Mouse (Mus musculus) hematopoietic stem cell, adult 5-6 weeks (primary cell): ENCODE measurements around the gene Tssk4. TPM values are rescaled to one million over a fixed set of nuclear protein-coding genes. Genes with fewer than 3 reads are reported as not detected.

ENCODE experiments used
- ATAC-seq, 2 experiments: fragments of 125-278 bp in 1 of 2; replicated peaks in 1 of 2; 2 replicates each; pipeline ENCODE4 v1.8.0; 2016 to 2017; ENCODE audit warnings: inconsistent platforms in 2 of 2, mild to moderate bottlenecking in 2 of 2, moderate number of reproducible peaks in 2 of 2, low read depth in 1 of 2, moderate TSS enrichment in 1 of 2; ENCODE audit not compliant: low FRiP score in 2 of 2, poor library complexity in 2 of 2, severe bottlenecking in 2 of 2, insufficient read depth in 1 of 2, low TSS enrichment in 1 of 2
- total RNA-seq: library from RNA; stranded (forward); fragments of 172-1452, 232-1000 nt; gene quantifications from 2 replicates; pipeline ENCODE4 v1.2.3, GENCODE M21; 2017

Gene Tssk4
- total RNA-seq, 1 experiment from 2014 or later, result 0.40 TPM

GRCm38 (mm10) chr14:55637795-55638194 is 12.2 kb upstream of the Tssk4 start, which contains the start of gene Gm49378:
Gene Gm49378 (minus strand): TSS chr14:55637895.
- no peak for ATAC-seq

- no peak for ATAC-seq
Measured at GRCm38 (mm10) chr14:55640816-55641215, 9.2 kb upstream of the Tssk4 start.

- no peak for ATAC-seq
Measured at GRCm38 (mm10) chr14:55641291-55641690, 8.7 kb upstream of the Tssk4 start.

GRCm38 (mm10) chr14:55642679-55643059 is 7.3 kb upstream of the Tssk4 start:
- no peak for ATAC-seq

GRCm38 (mm10) chr14:55643060-55643907 is 6.7 kb upstream of the Tssk4 start, which contains the start of gene Tm9sf1:
Gene Tm9sf1 (minus strand): TSS chr14:55643806.
- ATAC-seq, result peak; percentile 40 to 84

- peak in 1 of 2 experiments; percentile 19; a peak in 2 of 4 replicates for ATAC-seq
Measured at GRCm38 (mm10) chr14:55644261-55644888, 5.6 kb upstream of the Tssk4 start.

- ATAC-seq, result no peak
Measured at GRCm38 (mm10) chr14:55651528-55651927, 1.5 kb downstream of the Tssk4 start.

- ATAC-seq, result no peak
Measured at GRCm38 (mm10) chr14:55656935-55657334, 7.0 kb downstream of the Tssk4 start.

- no peak for ATAC-seq
Measured at GRCm38 (mm10) chr14:55658011-55658410, 8.0 kb downstream of the Tssk4 start.

GRCm38 (mm10) chr14:55659960-55660573 is 10.1 kb downstream of the Tssk4 start, which contains the start of gene Mdp1:
Gene Mdp1 (minus strand): TSS chr14:55660508.
- ATAC-seq, result peak; percentile 91 to 97

- 0 out of 4 replicates have a peak, but pooled peaks of 1 of the 2 experiments have one; percentile 8 for ATAC-seq
Measured at GRCm38 (mm10) chr14:55660636-55661035, 10.7 kb downstream of the Tssk4 start.

- peak in 1 of 2 experiments; percentile 19; a peak in 1 of 4 replicates for ATAC-seq
Measured at GRCm38 (mm10) chr14:55671486-55671832, 21.5 kb downstream of the Tssk4 start.

- ATAC-seq, result peak; percentile 99
Measured at GRCm38 (mm10) chr14:55671833-55672740, 22.1 kb downstream of the Tssk4 start, which contains the start of the genes Gmpr2 and Nedd8. Gene Gmpr2 (plus strand): TSS chr14:55671941. Gene Nedd8 (minus strand): TSS chr14:55672124.

GRCm38 (mm10) chr14:55672741-55673060 is 22.7 kb downstream of the Tssk4 start:
- no peak for ATAC-seq

- ATAC-seq, result no peak
Measured at GRCm38 (mm10) chr14:55677615-55678014, 27.6 kb downstream of the Tssk4 start.

GRCm38 (mm10) chr14:55681160-55682117 is 31.5 kb downstream of the Tssk4 start, which contains the start of gene Tinf2:
Gene Tinf2 (minus strand): TSS chr14:55681820.
- peak; percentile 90 to 94 for ATAC-seq
